Mouse (Mus musculus) adrenal gland, adult (tissue): ENCODE measurements around the gene Nme4.

Source experiments
- DNase-seq, 2 experiments: peaks; one replicate each; pipeline ENCODE4 v3.0.0; 2022 to 2023; ENCODE audit warnings: low spot score in 1 of 2; ENCODE audit not compliant: inconsistent age in 2 of 2

Gene Nme4

GRCm38 (mm10) chr17:26068024-26068830, 27.2 kb downstream of the Nme4 start:
- DNase-seq, result peak in 1 of 2 experiments; percentile 21

GRCm38 (mm10) chr17:26066488-26067020, 28.8 kb downstream of the Nme4 start:
- DNase-seq, result no peak

- DNase-seq, result no peak
These were observed 30.5 kb downstream of the Nme4 start for GRCm38 (mm10) chr17:26064916-26065315.

- DNase-seq, result no peak
These were observed 37.4 kb downstream of the Nme4 start for GRCm38 (mm10) chr17:26057787-26058567.

- no peak for DNase-seq
These were observed 38.1 kb downstream of the Nme4 start for GRCm38 (mm10) chr17:26057278-26057677.

- DNase-seq, result no peak
These were observed 40.2 kb downstream of the Nme4 start for GRCm38 (mm10) chr17:26055164-26055563.

- DNase-seq, result no peak
These were observed 41.1 kb downstream of the Nme4 start for GRCm38 (mm10) chr17:26054133-26054845.

- no peak for DNase-seq
These were observed 42.7 kb downstream of the Nme4 start for GRCm38 (mm10) chr17:26052706-26053105.

- no peak for DNase-seq
These were observed 43.3 kb downstream of the Nme4 start for GRCm38 (mm10) chr17:26052074-26052473.

GRCm38 (mm10) chr17:26048118-26048517, 47.3 kb downstream of the Nme4 start:
- no peak for DNase-seq

- DNase-seq, result no peak
These were observed 49.0 kb downstream of the Nme4 start for GRCm38 (mm10) chr17:26046253-26046997.

- no peak for DNase-seq
These were observed 50.1 kb downstream of the Nme4 start for GRCm38 (mm10) chr17:26045285-26045684.

GRCm38 (mm10) chr17:26043249-26043636, 52.2 kb downstream of the Nme4 start:
- DNase-seq, result peak; percentile 69 to 81

GRCm38 (mm10) chr17:26042599-26043248, 52.7 kb downstream of the Nme4 start:
- no peak for DNase-seq
